Mouse (Mus musculus): ENCODE results near the gene Xpnpep3.
A peak's percentile ranks its signal among the peaks of the same experiment; 100 is the strongest.

Xpnpep3 gene

DNA sequence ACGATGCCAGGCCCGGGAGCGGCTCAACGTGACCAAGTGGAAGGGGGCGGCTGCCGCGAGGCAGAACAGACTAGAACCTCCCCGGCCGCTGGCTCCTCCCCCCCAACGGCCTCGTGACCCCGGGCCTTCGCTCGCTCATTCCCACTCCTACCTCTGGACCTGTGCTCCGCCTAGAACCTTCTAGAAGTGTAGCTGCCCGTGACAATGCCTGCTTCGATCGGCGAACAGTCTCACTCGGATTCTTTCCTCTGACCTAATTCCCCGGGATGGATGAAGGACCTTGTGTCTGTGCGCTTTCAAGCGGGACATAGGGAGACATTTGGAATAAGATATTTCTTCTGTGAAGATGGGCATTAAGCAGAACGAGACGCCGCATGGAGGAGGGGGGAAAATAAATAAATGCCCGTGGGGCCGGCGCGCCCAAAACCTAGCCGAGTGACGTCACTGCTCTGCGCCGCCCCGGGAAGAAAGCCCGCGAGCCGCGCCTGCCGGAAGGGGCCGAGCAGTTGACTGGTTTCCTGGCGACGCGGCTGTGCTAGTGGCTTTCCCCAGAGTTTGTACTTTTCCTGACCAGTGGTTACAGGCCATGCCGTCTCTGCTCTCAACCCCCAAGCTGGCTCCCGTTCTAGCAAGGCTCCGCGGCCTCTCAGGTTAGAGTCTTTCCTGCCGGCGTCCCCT, at the start of gene Xpnpep3, which contains the start of gene St13:
Gene Xpnpep3, plus strand, starts transcription at position 501 of the 678 bp plus-strand sequence.
Gene St13, minus strand, starts transcription at position 440 of the 678 bp plus-strand sequence.
- DNase-seq, result peak; percentile 99

DNA sequence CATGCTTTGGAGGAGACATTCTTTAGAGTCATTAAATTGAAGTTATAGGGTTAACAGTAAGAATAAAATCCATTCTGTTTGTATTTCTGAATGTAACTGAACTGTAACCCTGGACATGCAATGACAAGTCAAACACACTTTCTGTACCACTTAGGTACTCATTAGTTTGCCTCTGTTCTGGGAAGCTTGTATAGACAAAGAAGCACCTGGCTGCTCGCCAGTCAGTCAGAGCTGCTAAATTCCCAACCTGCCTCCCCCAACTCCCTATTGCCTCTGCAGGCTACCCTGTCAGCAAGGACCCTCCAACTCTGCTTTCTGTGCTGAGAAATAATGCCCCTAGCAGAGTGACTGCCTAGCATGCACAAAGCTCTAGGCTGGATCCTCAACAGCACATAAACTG, 49.5 kb upstream of the Xpnpep3 start:
- no peak for DNase-seq

- peak; percentile 12 to 26 for DNase-seq
Observed at GRCm38 (mm10) chr15:81352638-81353037, 47.3 kb upstream of the Xpnpep3 start.

GRCm38 (mm10) chr15:81355146-81355761, 44.7 kb upstream of the Xpnpep3 start:
- peak; percentile 61 to 65 for DNase-seq

DNA sequence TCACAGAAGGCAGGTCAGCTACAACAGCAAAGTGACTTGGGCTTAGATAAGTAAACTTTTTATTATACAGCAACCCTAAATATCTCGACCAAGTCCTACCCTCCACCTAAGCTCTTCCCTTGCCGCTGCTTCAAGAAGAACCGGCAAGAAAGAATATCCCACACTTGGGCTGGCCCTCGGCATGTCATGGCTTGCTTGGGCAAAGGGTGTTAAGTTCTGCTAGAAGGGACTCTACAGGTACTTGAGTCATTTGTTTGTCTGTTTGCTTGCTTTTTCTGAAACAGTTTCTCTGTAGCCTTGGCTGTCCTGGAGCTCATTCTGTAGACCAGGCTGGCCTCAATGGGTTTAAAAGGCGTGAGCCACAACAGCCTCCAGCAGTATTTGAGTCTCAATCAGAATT, 43.0 kb upstream of the Xpnpep3 start:
- no peak for DNase-seq

GRCm38 (mm10) chr15:81358943-81359342, 41.0 kb upstream of the Xpnpep3 start:
- no peak for DNase-seq

DNA sequence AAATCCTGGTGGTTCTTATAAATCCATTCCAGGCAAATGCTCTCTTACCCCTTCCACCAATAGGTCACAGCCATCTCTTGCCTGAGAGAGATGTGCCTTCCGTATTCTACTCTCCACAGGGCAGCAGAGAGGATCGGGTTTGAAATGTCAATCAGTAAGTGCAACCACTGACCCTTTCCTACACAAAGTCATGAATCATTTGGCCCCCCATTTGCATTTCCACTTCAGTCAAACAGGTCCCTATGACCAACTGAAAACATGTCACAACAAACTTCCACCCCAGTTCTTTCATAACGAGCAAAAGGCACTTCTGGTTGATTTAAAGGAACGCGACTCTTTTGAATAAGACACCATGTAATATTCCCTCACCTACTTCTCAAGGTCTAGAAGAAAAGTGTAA, 40.5 kb upstream of the Xpnpep3 start:
- no peak for DNase-seq

DNA sequence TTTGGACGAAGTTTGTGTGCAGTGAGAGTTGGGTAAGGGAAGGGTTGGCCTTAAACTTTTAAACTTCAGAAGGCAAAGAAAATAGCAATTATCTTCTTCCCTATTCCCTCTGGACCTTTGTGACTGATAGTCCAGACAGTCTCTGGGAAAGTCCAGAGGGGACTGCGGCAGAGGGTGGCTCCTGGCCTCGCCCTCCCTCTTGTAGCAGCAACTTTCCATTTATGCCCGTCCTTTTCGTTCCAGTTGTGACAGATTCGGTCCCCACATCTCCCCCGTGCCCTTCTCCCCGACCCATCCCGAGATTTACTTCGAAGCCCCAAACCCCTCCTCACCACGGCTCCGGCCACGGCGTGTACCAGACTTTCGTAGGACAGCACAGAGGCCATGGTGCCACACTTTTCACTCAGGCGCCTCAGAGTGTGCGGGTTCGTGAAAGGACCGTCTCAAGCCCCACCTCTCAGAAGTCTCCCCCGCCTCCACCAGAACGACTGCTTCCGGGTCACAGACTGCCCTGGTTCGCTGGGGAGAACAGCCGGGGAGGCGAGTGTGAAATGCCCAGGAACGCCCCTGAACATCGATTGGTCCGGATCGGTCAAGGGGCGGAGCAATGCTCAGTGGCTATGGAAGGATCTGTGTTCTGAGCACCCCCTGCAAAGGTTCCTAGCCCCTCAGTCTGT, 39.5 kb upstream of the Xpnpep3 start, which contains the start of gene Slc25a17:
Gene Slc25a17, minus strand, starts transcription at position 468 of the 677 bp plus-strand sequence.
- DNase-seq, result peak; percentile 97 to 98

DNA sequence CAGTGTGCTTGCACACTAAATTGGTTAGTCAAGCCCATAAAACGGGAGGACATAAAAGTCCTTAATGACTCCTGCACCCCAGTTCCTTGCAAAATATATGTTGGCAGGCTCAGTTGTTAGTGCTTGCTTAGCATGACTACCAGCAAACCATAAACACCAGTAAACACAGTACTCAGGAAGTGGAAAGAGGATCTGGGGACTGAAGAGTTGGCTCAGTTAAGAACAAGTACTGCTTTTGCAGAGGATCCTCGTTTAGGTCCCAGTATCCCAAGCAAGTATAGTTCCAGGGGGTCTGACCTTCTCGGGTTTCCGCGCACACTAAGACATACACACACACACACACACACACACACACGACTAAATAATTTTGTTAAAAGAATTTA, 38.9 kb upstream of the Xpnpep3 start:
- DNase-seq, result peak in 1 of 2 experiments; percentile 8

- DNase-seq, result peak; percentile 5 to 13
Observed at GRCm38 (mm10) chr15:81361417-81362015, 38.4 kb upstream of the Xpnpep3 start.

DNA sequence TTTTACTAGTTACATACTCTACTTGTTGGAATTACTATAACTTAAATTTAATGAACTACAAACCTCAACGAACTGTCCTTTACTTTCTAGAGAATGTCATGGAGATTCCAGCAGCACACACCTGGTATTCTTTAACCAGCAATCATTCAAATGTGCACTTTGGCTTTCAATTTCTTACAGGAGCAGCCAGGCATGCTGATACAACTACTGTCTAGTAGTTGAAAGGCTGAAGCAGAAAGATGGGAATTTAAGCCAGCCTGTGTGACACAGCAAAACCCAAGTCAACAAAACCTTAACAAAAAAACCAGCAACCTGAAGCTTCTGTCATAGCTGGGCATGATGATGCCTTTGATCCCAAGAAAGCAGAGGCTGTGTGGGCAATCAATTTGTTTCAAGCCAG, 37.4 kb upstream of the Xpnpep3 start:
- DNase-seq, result no peak

- DNase-seq, result no peak
Observed at GRCm38 (mm10) chr15:81364271-81364670, 35.7 kb upstream of the Xpnpep3 start.

DNA sequence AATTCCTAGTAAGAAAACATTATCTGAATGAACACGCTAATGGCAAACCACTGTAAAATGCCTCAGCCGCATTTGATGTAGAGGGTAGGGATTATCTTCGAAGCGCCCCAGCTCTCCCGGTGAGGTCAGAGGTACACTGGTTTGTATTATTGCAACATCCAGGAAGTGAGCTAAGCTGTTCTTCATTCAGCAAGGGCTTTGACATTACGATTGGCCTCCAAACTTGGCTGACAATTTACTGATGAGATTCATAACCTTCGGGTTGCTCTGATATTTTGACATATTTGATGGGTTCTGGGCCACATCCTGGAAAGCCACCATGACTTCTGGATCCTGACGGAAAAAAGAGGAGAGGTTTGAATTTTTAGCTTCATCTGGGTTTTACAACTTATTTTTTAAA, 34.7 kb upstream of the Xpnpep3 start:
- no peak for DNase-seq

- DNase-seq, result peak; percentile 15 to 16
Observed at GRCm38 (mm10) chr15:81366241-81366640, 33.7 kb upstream of the Xpnpep3 start.

GRCm38 (mm10) chr15:81368601-81369000, 31.3 kb upstream of the Xpnpep3 start:
- DNase-seq, result no peak

DNA sequence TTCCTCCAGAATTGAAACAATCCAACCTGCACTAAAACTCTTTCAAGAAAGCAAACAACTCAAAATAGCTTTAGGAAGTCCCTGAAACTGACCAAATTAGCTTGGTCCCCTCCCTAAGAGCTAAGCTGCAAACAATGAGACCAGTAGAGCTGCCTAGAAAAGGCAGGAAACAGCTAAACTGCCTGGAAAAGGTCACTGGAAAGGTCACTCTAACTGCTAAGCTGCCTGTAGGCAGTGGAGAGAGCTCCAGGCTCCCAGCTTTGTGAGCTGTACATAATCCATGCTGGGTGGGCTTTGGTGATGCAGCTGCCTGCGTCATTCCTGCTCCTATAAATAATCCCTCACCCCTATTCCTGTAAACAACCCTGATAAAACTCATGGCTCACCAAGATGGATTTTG, 29.6 kb upstream of the Xpnpep3 start:
- no peak for DNase-seq

- no peak for DNase-seq
Observed at GRCm38 (mm10) chr15:81374621-81375020, 25.3 kb upstream of the Xpnpep3 start.

DNA sequence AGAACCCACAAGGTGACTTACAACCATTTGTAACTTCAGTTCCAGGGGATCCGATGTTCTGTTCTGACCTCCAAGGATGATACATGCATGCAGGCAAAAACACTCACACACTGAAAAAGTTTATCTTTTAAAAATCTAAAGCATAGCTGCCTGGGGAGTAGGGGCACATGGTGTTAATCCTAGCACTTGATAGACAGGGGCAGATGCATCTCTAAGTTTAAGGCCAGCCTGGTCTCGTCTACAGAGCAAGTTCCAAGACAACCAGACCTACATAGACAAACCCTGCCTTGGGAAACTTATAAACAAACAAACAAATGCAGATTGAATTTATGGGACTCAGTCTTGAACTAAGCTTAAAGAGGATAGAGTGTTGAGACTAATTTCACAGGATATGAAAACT, 21.1 kb upstream of the Xpnpep3 start:
- DNase-seq, result no peak

GRCm38 (mm10) chr15:81386327-81386726, 13.6 kb upstream of the Xpnpep3 start:
- DNase-seq, result no peak

- peak; percentile 35 to 57 for DNase-seq
Observed at GRCm38 (mm10) chr15:81392997-81393396, 6.9 kb upstream of the Xpnpep3 start.

DNA sequence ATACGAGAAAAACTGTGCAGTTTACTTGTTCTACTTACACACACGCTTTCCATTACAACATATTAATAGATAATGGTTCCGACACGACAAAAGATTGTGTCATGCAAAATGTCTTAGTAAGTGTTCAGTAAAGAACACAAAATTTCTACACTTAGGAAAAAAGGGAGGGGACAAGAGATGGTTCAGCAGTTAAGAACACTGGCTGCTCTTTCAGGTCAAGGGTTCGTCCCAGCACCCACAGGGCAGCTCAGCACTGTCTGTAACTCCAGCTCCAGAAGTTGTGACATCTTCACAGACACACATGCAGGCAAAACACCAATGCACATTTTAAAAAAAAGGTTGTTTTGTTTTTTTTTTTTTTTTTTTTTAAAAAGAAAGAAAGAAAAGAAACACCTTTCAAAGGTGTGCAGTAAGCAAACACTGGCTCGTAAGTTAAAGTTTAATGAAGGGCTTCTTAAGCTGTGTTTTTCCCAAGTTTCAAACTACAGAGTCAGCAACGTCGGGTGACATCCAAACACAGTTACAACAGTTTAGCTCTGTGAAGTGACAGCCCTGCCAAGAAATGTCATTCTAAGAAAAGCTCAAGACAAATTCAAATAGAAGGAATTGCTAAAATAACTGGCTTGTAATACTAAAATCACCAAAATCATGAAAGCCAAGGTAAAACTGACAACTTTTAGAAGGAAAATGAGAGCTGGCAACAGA, 5.6 kb upstream of the Xpnpep3 start:
- no peak for DNase-seq

DNA sequence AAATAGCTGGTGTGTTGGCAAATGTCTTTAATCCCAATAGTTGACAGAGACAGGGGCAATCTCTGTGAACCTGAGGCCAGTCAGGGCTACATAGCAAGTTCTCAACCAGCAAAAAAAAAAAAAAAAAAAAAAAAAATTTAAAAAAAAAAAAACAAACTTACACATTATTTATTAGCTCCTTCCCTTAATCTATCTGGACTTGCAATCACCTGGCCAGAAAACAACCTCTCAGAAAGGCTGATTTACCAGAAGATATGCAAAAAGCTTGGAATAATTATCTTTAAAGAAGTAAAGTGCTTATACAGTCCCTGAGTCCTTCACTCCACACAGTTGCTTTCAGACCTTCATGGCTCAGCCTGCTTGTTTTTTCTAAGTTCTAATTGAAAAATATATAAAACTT, 1.7 kb upstream of the Xpnpep3 start:
- DNase-seq, result no peak

- DNase-seq, result no peak
Observed at GRCm38 (mm10) chr15:81399297-81399637, 671 bp upstream of the Xpnpep3 start.

Data from cerebellum, postnatal 10 days (tissue).